Mouse (Mus musculus): ENCODE data around the gene Rnft2. TPM values are rescaled to one million over a fixed set of nuclear protein-coding genes. Genes with fewer than 3 reads are reported as not detected.

Rnft2 gene
- polyA plus RNA-seq, 1 experiment from 2014 or later: 2.4 TPM

GRCm38 (mm10) chr5:118199670-118200069, 45.2 kb downstream of the Rnft2 start:
- WGBS (ENCODE audit: insufficient replicate concordance): 58% methylated on average over 5 of the region's 5 CpGs
- Histone ChIP-seq H3K4me2 (no peak overlapping the region), H3K27me3 (ENCODE audit: control insufficient read depth, insufficient read depth, low read length) (peaks cover 4% of the 10 kb centered on the region; the same call in 1 of the 2 replicates), H3K27ac (ENCODE audit: low read depth, low read length) (no peak overlapping the region), H3K4me1 (ENCODE audit: control insufficient read depth, insufficient read depth, low read length) (no peaks in the 10 kb centered on the region), H3K9me3 (replicated peaks; ENCODE audit: control insufficient read depth, low read length) (no peaks in the 10 kb centered on the region), H3K36me3 (ENCODE audit: control insufficient read depth, insufficient read depth, low read length) (no peaks in the 10 kb centered on the region), H3K4me3 (ENCODE audit: low read depth, low read length) (no peak overlapping the region), H3K9ac (ENCODE audit: low read depth, low read length) (no peak overlapping the region)
- ATAC-seq (replicated peaks; ENCODE audit: insufficient number of reproducible peaks, low FRiP score, low TSS enrichment): no peak

- H3K4me1 ChIP-seq (ENCODE audit: control insufficient read depth, insufficient read depth, low read length): no peaks in the 10 kb centered on the region
- H3K27me3 ChIP-seq (ENCODE audit: control insufficient read depth, insufficient read depth, low read length): peaks cover 14% of the 10 kb centered on the region
- H3K27ac ChIP-seq (ENCODE audit: low read depth, low read length): no peak overlapping the region
- no peaks in the 10 kb centered on the region for H3K9me3 ChIP-seq (replicated peaks; ENCODE audit: control insufficient read depth, low read length)
- no peak overlapping the region for H3K9ac ChIP-seq (ENCODE audit: low read depth, low read length)
- H3K36me3 ChIP-seq (ENCODE audit: control insufficient read depth, insufficient read depth, low read length): no peaks in the 10 kb centered on the region
- 74% methylated on average over 13 of the region's 13 CpGs for WGBS (ENCODE audit: insufficient replicate concordance)
- H3K4me3 ChIP-seq (ENCODE audit: low read depth, low read length): no peak overlapping the region
- no peak for ATAC-seq (replicated peaks; ENCODE audit: insufficient number of reproducible peaks, low FRiP score, low TSS enrichment)
- H3K4me2 ChIP-seq: no peak overlapping the region
Observed at GRCm38 (mm10) chr5:118197421-118197820, 47.5 kb downstream of the Rnft2 start.

GRCm38 (mm10) chr5:118192221-118192620, 52.7 kb downstream of the Rnft2 start:
- H3K27ac ChIP-seq (ENCODE audit: low read depth, low read length): no peak overlapping the region
- no peak overlapping the region for H3K4me3 ChIP-seq (ENCODE audit: low read depth, low read length)
- no peaks in the 10 kb centered on the region for H3K4me1 ChIP-seq (ENCODE audit: control insufficient read depth, insufficient read depth, low read length)
- H3K27me3 ChIP-seq (ENCODE audit: control insufficient read depth, insufficient read depth, low read length): peaks cover 35% of the 10 kb centered on the region
- H3K36me3 ChIP-seq (ENCODE audit: control insufficient read depth, insufficient read depth, low read length): no peaks in the 10 kb centered on the region
- WGBS (ENCODE audit: insufficient replicate concordance): 27% methylated on average over 18 of the region's 18 CpGs
- no peaks in the 10 kb centered on the region for H3K9me3 ChIP-seq (replicated peaks; ENCODE audit: control insufficient read depth, low read length)
- no peak overlapping the region for H3K4me2 ChIP-seq
- ATAC-seq (replicated peaks; ENCODE audit: insufficient number of reproducible peaks, low FRiP score, low TSS enrichment): no peak
- no peak overlapping the region for H3K9ac ChIP-seq (ENCODE audit: low read depth, low read length)

GRCm38 (mm10) chr5:118190491-118190890, 54.4 kb downstream of the Rnft2 start:
- peaks cover 35% of the 10 kb centered on the region for H3K27me3 ChIP-seq (ENCODE audit: control insufficient read depth, insufficient read depth, low read length)
- WGBS (ENCODE audit: insufficient replicate concordance): 77% methylated on average over 9 of the region's 9 CpGs
- H3K4me3 ChIP-seq (ENCODE audit: low read depth, low read length): no peak overlapping the region
- H3K9ac ChIP-seq (ENCODE audit: low read depth, low read length): no peak overlapping the region
- no peaks in the 10 kb centered on the region for H3K36me3 ChIP-seq (ENCODE audit: control insufficient read depth, insufficient read depth, low read length)
- no peak overlapping the region for H3K27ac ChIP-seq (ENCODE audit: low read depth, low read length)
- no peaks in the 10 kb centered on the region for H3K9me3 ChIP-seq (replicated peaks; ENCODE audit: control insufficient read depth, low read length)
- no peaks in the 10 kb centered on the region for H3K4me1 ChIP-seq (ENCODE audit: control insufficient read depth, insufficient read depth, low read length)
- no peak overlapping the region for H3K4me2 ChIP-seq
- no peak for ATAC-seq (replicated peaks; ENCODE audit: insufficient number of reproducible peaks, low FRiP score, low TSS enrichment)

- Histone ChIP-seq H3K4me2 (no peak overlapping the region), H3K27ac (ENCODE audit: low read depth, low read length) (no peak overlapping the region), H3K9me3 (replicated peaks; ENCODE audit: control insufficient read depth, low read length) (no peaks in the 10 kb centered on the region), H3K4me3 (ENCODE audit: low read depth, low read length) (no peak overlapping the region), H3K36me3 (ENCODE audit: control insufficient read depth, insufficient read depth, low read length) (no peaks in the 10 kb centered on the region), H3K4me1 (ENCODE audit: control insufficient read depth, insufficient read depth, low read length) (no peaks in the 10 kb centered on the region), H3K27me3 (ENCODE audit: control insufficient read depth, insufficient read depth, low read length) (peaks cover 26% of the 10 kb centered on the region), H3K9ac (ENCODE audit: low read depth, low read length) (no peak overlapping the region)
- 64% methylated on average over 6 of the region's 6 CpGs for WGBS (ENCODE audit: insufficient replicate concordance)
- ATAC-seq (replicated peaks; ENCODE audit: insufficient number of reproducible peaks, low FRiP score, low TSS enrichment): no peak
Observed at GRCm38 (mm10) chr5:118188356-118188755, 56.6 kb downstream of the Rnft2 start.

GRCm38 (mm10) chr5:118186903-118187633, 57.8 kb downstream of the Rnft2 start:
- no peak for ATAC-seq (replicated peaks; ENCODE audit: insufficient number of reproducible peaks, low FRiP score, low TSS enrichment)
- no peak overlapping the region for H3K4me3 ChIP-seq (ENCODE audit: low read depth, low read length)
- H3K27ac ChIP-seq (ENCODE audit: low read depth, low read length): no peak overlapping the region
- H3K9ac ChIP-seq (ENCODE audit: low read depth, low read length): no peak overlapping the region
- H3K36me3 ChIP-seq (ENCODE audit: control insufficient read depth, insufficient read depth, low read length): no peaks in the 10 kb centered on the region
- no peaks in the 10 kb centered on the region for H3K9me3 ChIP-seq (replicated peaks; ENCODE audit: control insufficient read depth, low read length)
- H3K4me2 ChIP-seq: no peak overlapping the region
- 76% methylated on average over 9 of the region's 9 CpGs for WGBS (ENCODE audit: insufficient replicate concordance)
- H3K27me3 ChIP-seq (ENCODE audit: control insufficient read depth, insufficient read depth, low read length): peaks cover 19% of the 10 kb centered on the region
- no peaks in the 10 kb centered on the region for H3K4me1 ChIP-seq (ENCODE audit: control insufficient read depth, insufficient read depth, low read length)

- ATAC-seq (replicated peaks; ENCODE audit: insufficient number of reproducible peaks, low FRiP score, low TSS enrichment): no peak
- Histone ChIP-seq H3K4me2 (no peak overlapping the region), H3K9ac (ENCODE audit: low read depth, low read length) (no peak overlapping the region), H3K27ac (ENCODE audit: low read depth, low read length) (no peak overlapping the region), H3K9me3 (replicated peaks; ENCODE audit: control insufficient read depth, low read length) (peaks cover 3% of the 10 kb centered on the region), H3K27me3 (ENCODE audit: control insufficient read depth, insufficient read depth, low read length) (peaks cover 32% of the 10 kb centered on the region), H3K36me3 (ENCODE audit: control insufficient read depth, insufficient read depth, low read length) (no peaks in the 10 kb centered on the region), H3K4me3 (ENCODE audit: low read depth, low read length) (no peak overlapping the region), H3K4me1 (ENCODE audit: control insufficient read depth, insufficient read depth, low read length) (peaks cover 4% of the 10 kb centered on the region; the same call in 1 of the 2 replicates)
- 61% methylated on average over 7 of the region's 7 CpGs for WGBS (ENCODE audit: insufficient replicate concordance)
Observed at GRCm38 (mm10) chr5:118177640-118178039, 67.3 kb downstream of the Rnft2 start.

GRCm38 (mm10) chr5:118175137-118175536, 69.8 kb downstream of the Rnft2 start:
- Histone ChIP-seq H3K9ac (ENCODE audit: low read depth, low read length) (no peak overlapping the region), H3K4me3 (ENCODE audit: low read depth, low read length) (no peak overlapping the region), H3K4me1 (ENCODE audit: control insufficient read depth, insufficient read depth, low read length) (peaks cover 10% of the 10 kb centered on the region), H3K27me3 (ENCODE audit: control insufficient read depth, insufficient read depth, low read length) (peaks cover 56% of the 10 kb centered on the region), H3K4me2 (peak overlapping the region; percentile 63; the same call in 1 of the 2 replicates), H3K36me3 (ENCODE audit: control insufficient read depth, insufficient read depth, low read length) (no peaks in the 10 kb centered on the region), H3K9me3 (replicated peaks; ENCODE audit: control insufficient read depth, low read length) (peaks cover 3% of the 10 kb centered on the region), H3K27ac (ENCODE audit: low read depth, low read length) (no peak overlapping the region)
- ATAC-seq (replicated peaks; ENCODE audit: insufficient number of reproducible peaks, low FRiP score, low TSS enrichment): no peak
- 43% methylated on average over 2 of the region's 2 CpGs for whole genome bisulfite sequencing (ENCODE audit: insufficient replicate concordance)

Measured in heart, embryonic 11.5 days (tissue).